Mouse (Mus musculus): Measurements from ENCODE around the gene Rpl39.

Rpl39 gene

DNA sequence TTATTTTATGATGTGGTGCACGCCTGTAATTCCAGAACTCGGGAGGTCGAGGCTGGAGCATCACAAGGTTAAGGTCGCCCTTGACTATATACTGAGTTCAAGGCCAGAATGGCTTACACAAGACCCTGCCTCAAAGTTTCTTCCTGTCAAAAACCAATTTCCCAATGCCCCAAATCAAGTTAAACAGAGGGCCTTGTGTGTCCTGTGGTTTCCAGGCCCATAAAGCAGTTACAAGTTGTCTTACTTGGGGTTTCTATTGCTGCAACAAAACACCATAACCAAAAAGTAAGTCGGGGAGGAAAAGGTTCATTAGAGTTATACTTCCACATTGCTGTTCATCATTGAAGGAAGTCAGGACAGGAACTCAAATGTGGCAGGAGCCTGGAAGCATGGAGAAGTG is 16.4 kb downstream of the Rpl39 start:
- DNase-seq (ENCODE audit: extremely low read depth, low read depth) = no peak

GRCm38 (mm10) chrX:37067299-37067698 is 17.9 kb downstream of the Rpl39 start:
- DNase-seq (ENCODE audit: extremely low read depth, low read depth) = no peak

GRCm38 (mm10) chrX:37063902-37064301 is 21.3 kb downstream of the Rpl39 start:
- DNase-seq (ENCODE audit: extremely low read depth, low read depth) = no peak

DNA sequence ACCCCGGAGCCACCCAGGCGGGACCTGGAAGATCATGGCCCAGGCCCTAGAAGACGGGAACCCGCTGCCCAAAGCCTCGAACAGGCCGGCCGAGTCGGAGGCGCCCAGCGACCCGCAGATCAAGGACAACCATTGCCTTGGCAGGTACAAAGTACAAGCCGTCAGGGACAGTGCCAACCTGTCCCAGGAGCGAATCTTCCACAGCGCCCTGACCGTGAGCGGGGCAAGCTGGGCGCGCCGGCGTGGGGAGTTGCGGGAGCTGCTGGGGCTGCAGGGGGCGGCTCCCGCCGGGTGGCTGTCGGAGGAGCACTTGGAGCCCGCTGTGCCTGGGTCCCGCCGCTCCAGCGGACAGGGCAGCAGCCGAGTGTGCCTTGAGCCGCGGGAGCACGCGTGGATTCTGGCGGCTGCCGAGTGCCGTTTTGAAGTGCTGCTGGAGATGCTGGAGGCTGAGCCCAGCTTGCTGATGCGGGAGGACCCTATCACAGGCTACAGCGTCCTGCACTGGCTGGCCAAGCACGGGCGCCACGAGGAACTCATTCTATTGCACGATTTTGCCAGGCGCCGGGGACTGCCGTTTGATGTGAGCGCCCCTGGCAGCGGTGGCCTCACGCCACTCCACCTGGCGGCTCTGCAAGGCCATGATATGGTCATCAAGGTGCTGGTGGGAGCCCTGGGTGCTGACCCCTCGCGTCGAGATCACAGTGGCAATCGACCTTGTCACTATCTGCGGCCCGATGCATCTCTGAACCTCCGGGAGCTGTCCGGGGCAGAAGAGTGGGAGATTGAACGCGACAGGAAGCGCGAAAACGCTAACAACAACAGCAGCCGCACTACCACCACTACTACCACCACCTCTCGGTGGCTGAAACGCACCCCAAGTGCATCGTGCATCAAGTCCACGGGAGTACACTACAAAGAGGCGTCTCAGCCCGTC is 36.0 kb downstream of the Rpl39 start:
- no peak for DNase-seq (ENCODE audit: extremely low read depth, low read depth)

GRCm38 (mm10) chrX:37048066-37048889 is 36.9 kb downstream of the Rpl39 start, which contains the start of gene Sowahd:
Gene Sowahd, plus strand, starts transcription at chrX:37048845.
- DNase-seq (ENCODE audit: extremely low read depth, low read depth) = no peak

- DNase-seq (ENCODE audit: extremely low read depth, low read depth) = no peak
These were observed 42.5 kb downstream of the Rpl39 start for GRCm38 (mm10) chrX:37042726-37043125.
